Mouse (Mus musculus) kidney, adult 2 months (tissue): ENCODE results near the gene Cenpv.

ENCODE experiments used
- CTCF ChIP-seq: fragments of 200-500 bp; conservative IDR thresholded peaks from 2 replicates; pipeline ENCODE4 v1.5.1; 2011; ENCODE audit warnings: low read depth, mild to moderate bottlenecking, control low read depth, low read length, moderate library complexity, mixed read lengths; ENCODE audit not compliant: insufficient read depth, insufficient read length
- POLR2A ChIP-seq: fragments of 200-500 bp; IDR thresholded peaks from one replicate; pipeline ENCODE4 v1.6.1; 2011; ENCODE audit warnings: low read depth, low read length, control low read depth

DNA sequence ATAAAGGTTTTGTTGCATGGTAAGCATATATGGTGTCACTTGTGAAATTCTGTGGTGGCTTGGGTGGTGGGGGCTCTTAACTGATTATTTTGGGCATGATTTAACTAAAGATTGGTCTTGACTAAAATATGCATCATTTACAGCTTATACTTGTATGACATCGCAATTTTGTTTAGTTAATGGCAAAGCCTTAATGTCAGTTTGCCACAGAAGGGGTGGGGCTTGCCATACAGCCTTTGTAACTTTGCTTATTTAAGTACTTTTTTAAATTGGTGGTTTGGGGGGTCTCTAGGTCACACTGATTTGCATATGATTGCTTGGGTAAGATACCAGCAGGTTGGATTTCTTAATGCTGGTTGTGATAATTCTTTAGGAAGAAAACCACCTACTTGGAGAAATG lies 14.1 kb upstream of the Cenpv start:
- TF ChIP-seq POLR2A (no peak), CTCF (no peak)
